Mouse (Mus musculus) CH12.LX (cell line): ENCODE data around the gene Best2. TPM values are rescaled to one million over a fixed set of nuclear protein-coding genes. Genes with fewer than 3 reads are reported as not detected.
A peak's percentile ranks its signal among the peaks of the same experiment; 100 is the strongest.

Experiments
- DNase-seq: peaks from one replicate; pipeline ENCODE4 v3.0.0-alpha.2; 2013; ENCODE audit errors: extremely low read depth
- H3K27ac ChIP-seq: 2 replicates; pipeline ENCODE4 v1.5.1; 2012; ENCODE audit warnings: low read depth, mild to moderate bottlenecking, control low read depth, moderate library complexity; ENCODE audit not compliant: insufficient read depth
- H3K27me3 ChIP-seq: replicated peaks from 2 replicates; pipeline ENCODE3; 2012; ENCODE audit warnings: inconsistent platforms
- H3K36me3 ChIP-seq, 2 experiments: replicated peaks in 1 of 2; 2 replicates each; pipeline versions ENCODE3 to v1.6.1; 2012; ENCODE audit warnings: inconsistent platforms in 1 of 2, low read length in 1 of 2, mild to moderate bottlenecking in 1 of 2, mixed read lengths in 1 of 2, moderate library complexity in 1 of 2; ENCODE audit not compliant: control insufficient read depth in 1 of 2, insufficient read depth in 1 of 2
- H3K4me1 ChIP-seq, 2 experiments: 2 replicates each; pipeline ENCODE4 v1.6.1; 2012; ENCODE audit warnings: inconsistent platforms in 1 of 2, moderate library complexity in 1 of 2; ENCODE audit not compliant: insufficient read depth in 2 of 2, control insufficient read depth in 1 of 2
- H3K4me2 ChIP-seq: 2 replicates; pipeline ENCODE4 v1.6.1; 2012; ENCODE audit warnings: low read depth, mild to moderate bottlenecking, control low read depth; ENCODE audit not compliant: poor library complexity, insufficient read depth, severe bottlenecking
- H3K4me3 ChIP-seq, 3 experiments: fragments of 150-350 bp in 1 of 3; sonication (generic) in 1 of 3; replicated peaks in 1 of 3; 2 replicates each; pipeline versions ENCODE3 to v1.5.1; 2011 to 2012; ENCODE audit warnings: low read depth in 2 of 3, low read length in 2 of 3, mild to moderate bottlenecking in 2 of 3, moderate library complexity in 2 of 3, control low read depth in 1 of 3, improper control_type of control experiment in 1 of 3, inconsistent platforms in 1 of 3, mixed read lengths in 1 of 3; ENCODE audit not compliant: poor library complexity in 1 of 3
- H3K79me2 ChIP-seq: replicated peaks from 2 replicates; pipeline ENCODE4 v1.6.1; 2012; ENCODE audit warnings: mild to moderate bottlenecking, moderate library complexity; ENCODE audit not compliant: control insufficient read depth, poor library complexity, insufficient read depth, severe bottlenecking; ENCODE audit errors: extremely low read depth
- H3K9ac ChIP-seq: 2 replicates; pipeline ENCODE4 v1.6.1; 2012; ENCODE audit warnings: low read depth, mild to moderate bottlenecking, control low read depth, moderate library complexity; ENCODE audit not compliant: insufficient read depth
- H3K9me3 ChIP-seq: replicated peaks from 2 replicates; pipeline ENCODE3; 2012; ENCODE audit warnings: low read length, inconsistent platforms, mixed read lengths
- BHLHE40 ChIP-seq: IDR thresholded peaks from 2 replicates; pipeline ENCODE4 v1.6.1; 2011; ENCODE audit warnings: mild to moderate bottlenecking, low read depth, low read length, improper control_type of control experiment
- CHD1 ChIP-seq: IDR thresholded peaks from 2 replicates; pipeline ENCODE4 v1.6.1; 2012; ENCODE audit warnings: low read depth, low read length, improper control_type of control experiment, inconsistent platforms
- CHD2 ChIP-seq: IDR thresholded peaks from 2 replicates; pipeline ENCODE4 v1.6.1; 2011; ENCODE audit warnings: low read length, improper control_type of control experiment
- ELF1 ChIP-seq: IDR thresholded peaks from 2 replicates; pipeline ENCODE4 v1.6.1; 2014; ENCODE audit warnings: low read depth, mild to moderate bottlenecking, inconsistent platforms, low read length, improper control_type of control experiment
- GABPA ChIP-seq: IDR thresholded peaks from 2 replicates; pipeline ENCODE4 v1.6.1; 2012; ENCODE audit warnings: low read depth, low read length, improper control_type of control experiment, inconsistent platforms; ENCODE audit not compliant: insufficient replicate concordance
- IRF4 ChIP-seq: IDR thresholded peaks from 2 replicates; pipeline ENCODE4 v1.6.1; 2014; ENCODE audit warnings: low read depth, mild to moderate bottlenecking, inconsistent platforms, low read length, improper control_type of control experiment
- JUN ChIP-seq: IDR thresholded peaks from 2 replicates; pipeline ENCODE4 v1.6.1; 2011; ENCODE audit warnings: low read depth, mild to moderate bottlenecking, low read length, improper control_type of control experiment, moderate library complexity; ENCODE audit not compliant: insufficient read depth
- JUND ChIP-seq: conservative IDR thresholded peaks from 2 replicates; pipeline ENCODE4 v1.6.1; 2011; ENCODE audit warnings: low read depth, low read length, improper control_type of control experiment
- MAFK ChIP-seq: IDR thresholded peaks from 2 replicates; pipeline ENCODE4 v1.6.1; 2011; ENCODE audit warnings: low read length, improper control_type of control experiment; ENCODE audit not compliant: insufficient replicate concordance
- MAX ChIP-seq: IDR thresholded peaks from 2 replicates; pipeline ENCODE4 v1.6.1; 2011; ENCODE audit warnings: low read length, improper control_type of control experiment
- MAZ ChIP-seq: IDR thresholded peaks from 2 replicates; pipeline ENCODE4 v1.6.1; 2012; ENCODE audit warnings: low read depth, mild to moderate bottlenecking, inconsistent platforms, low read length, improper control_type of control experiment, moderate library complexity
- MXI1 ChIP-seq: IDR thresholded peaks from 2 replicates; pipeline ENCODE4 v1.6.1; 2011; ENCODE audit warnings: mild to moderate bottlenecking, low read depth, low read length, improper control_type of control experiment
- MYC ChIP-seq: IDR thresholded peaks from 2 replicates; pipeline ENCODE4 v1.6.1; 2011; ENCODE audit warnings: low read depth, mild to moderate bottlenecking, improper control_type of control experiment, low read length
- NELFE ChIP-seq: IDR thresholded peaks from 2 replicates; pipeline ENCODE4 v1.6.1; 2011; ENCODE audit warnings: low read depth, low read length, improper control_type of control experiment
- NRF1 ChIP-seq: IDR thresholded peaks from 2 replicates; pipeline ENCODE4 v1.6.1; 2014; ENCODE audit warnings: low read depth, mild to moderate bottlenecking, inconsistent platforms, low read length, improper control_type of control experiment, moderate library complexity
- PAX5 ChIP-seq: IDR thresholded peaks from 2 replicates; pipeline ENCODE4 v1.6.1; 2012; ENCODE audit warnings: low read length, inconsistent platforms, mixed read lengths
- POLR2A ChIP-seq: IDR thresholded peaks from 2 replicates; pipeline ENCODE4 v1.6.1; 2011; ENCODE audit warnings: low read depth, mild to moderate bottlenecking, improper control_type of control experiment, low read length
- POLR2AphosphoS2 ChIP-seq: IDR thresholded peaks from 2 replicates; pipeline ENCODE4 v1.6.1; 2011; ENCODE audit warnings: low read depth, low read length, improper control_type of control experiment
- SIN3A ChIP-seq: IDR thresholded peaks from 2 replicates; pipeline ENCODE4 v1.6.1; 2012; ENCODE audit warnings: low read length, improper control_type of control experiment, inconsistent platforms
- TBP ChIP-seq: conservative IDR thresholded peaks from 2 replicates; pipeline ENCODE4 v1.6.1; 2011; ENCODE audit warnings: low read depth, low read length, improper control_type of control experiment
- TCF12 ChIP-seq: IDR thresholded peaks from 2 replicates; pipeline ENCODE4 v1.6.1; 2014; ENCODE audit warnings: low read depth, mild to moderate bottlenecking, inconsistent platforms, low read length, improper control_type of control experiment
- USF2 ChIP-seq: conservative IDR thresholded peaks from 2 replicates; pipeline ENCODE4 v1.6.1; 2011; ENCODE audit warnings: low read depth, low read length, improper control_type of control experiment
- ZKSCAN1 ChIP-seq: IDR thresholded peaks from 2 replicates; pipeline ENCODE4 v1.6.1; 2012; ENCODE audit warnings: low read depth, inconsistent platforms, low read length, improper control_type of control experiment, borderline replicate concordance
- ZMIZ1 ChIP-seq: IDR thresholded peaks from 2 replicates; pipeline ENCODE4 v1.6.1; 2012; ENCODE audit warnings: low read depth, mild to moderate bottlenecking, inconsistent platforms, low read length, improper control_type of control experiment
- dilution Hi-C: fragments of 300-500 bp; cut with MboI; formaldehyde crosslinking; loops from 2 replicates; pipeline ENCODE4 v1.14.3; 2020; ENCODE audit warnings: low sequenced_read_pairs; ENCODE audit not compliant: extremely low pct_unique_long_range_greater_than_20kb, extremely low pct_ligation_motif_present
- in situ Hi-C: fragments of 300-500 bp; cut with MboI; formaldehyde crosslinking; loops from 3 replicates; pipeline ENCODE4 v1.14.3; 2019; ENCODE audit warnings: low sequenced_read_pairs, low pct_ligation_motif_present, low pct_unique_long_range_greater_than_20kb, mixed read lengths
- polyA plus RNA-seq: library from polyadenylated mRNA; unstranded; fragments of >175 nt; gene quantifications from 2 replicates; pipeline ENCODE4 v1.2.1, GENCODE M21; 2012; ENCODE audit warnings: low read depth; ENCODE audit not compliant: insufficient read length
- total RNA-seq, 2 experiments: library from RNA; depleted of rRNA; stranded (reverse); fragments of 300-350 nt in 1 of 2; fragments of >200 nt in 1 of 2; gene quantifications; 2 replicates each; pipeline ENCODE4 v1.2.3; 2012 to 2014

Gene Best2
- total and polyA plus RNA-seq, 3 experiments, result 0.23 TPM; not detected in 2

- Histone ChIP-seq H3K79me2 (peaks cover 48% of the 10 kb centered on the region), H3K27ac (peak overlapping the region; percentile 78; the same call in 1 of the 2 replicates), H3K4me2 (peak overlapping the region; percentile 93), H3K9me3 (no peaks in the 10 kb centered on the region), H3K36me3 (peaks cover 28 to 45% of the 10 kb centered on the region in 2 experiments), H3K4me3 (peak overlapping the region; percentile 66 to 90 (median 88)), H3K9ac (peak overlapping the region; percentile 72), H3K27me3 (no peaks in the 10 kb centered on the region), H3K4me1 (peaks cover 3 to 45% of the 10 kb centered on the region in 2 experiments)
- in situ Hi-C loops (no loop called here), dilution Hi-C loops (no loop called here)
- DNase-seq, result no peak
- TF ChIP-seq ZKSCAN1 (no peak), ELF1 (no peak), CHD1 (peak; percentile 64; the same call in 1 of the 2 replicates), IRF4 (no peak), USF2 (no peak), JUND (no peak), POLR2AphosphoS2 (0 out of 2 replicates have a peak, but pooled peaks have one; percentile 54), TBP (no peak; the same call in 1 of the 2 replicates), ZMIZ1 (0 out of 2 replicates have a peak, but pooled peaks have one; percentile 16), TCF12 (peak; percentile 50; the same call in 1 of the 2 replicates), JUN (no peak), NELFE (peak; percentile 69; the same call in 1 of the 2 replicates), MAFK (0 out of 2 replicates have a peak, but pooled peaks have one; percentile 17), NRF1 (no peak), POLR2A (peak; percentile 52; the same call in 1 of the 2 replicates), MAX (no peak), MXI1 (no peak), GABPA (no peak)
These were observed 22.0 kb upstream of the Best2 start for GRCm38 (mm10) chr8:85036381-85036717.

GRCm38 (mm10) chr8:85035728-85036310 is 21.5 kb upstream of the Best2 start:
- dilution Hi-C loops, result no loop called here
- Histone ChIP-seq H3K9me3 (no peaks in the 10 kb centered on the region), H3K9ac (peak overlapping the region; percentile 72), H3K4me3 (peak overlapping the region; percentile 66 to 90 (median 88)), H3K4me2 (peak overlapping the region; percentile 93), H3K27me3 (no peaks in the 10 kb centered on the region), H3K27ac (peak overlapping the region; percentile 78), H3K36me3 (peaks cover 27 to 44% of the 10 kb centered on the region in 2 experiments), H3K79me2 (peaks cover 42% of the 10 kb centered on the region), H3K4me1 (peaks cover 3 to 40% of the 10 kb centered on the region in 2 experiments)
- 0 out of 2 replicates have a peak, but pooled peaks have one; percentile 22 for TF ChIP-seq SIN3A
- TF ChIP-seq TCF12, result 0 out of 2 replicates have a peak, but pooled peaks have one; percentile 34
- peak; percentile 78 for TF ChIP-seq MAX
- peak; percentile 79 for TF ChIP-seq MYC
- peak; percentile 18; the same call in 1 of the 2 replicates for TF ChIP-seq ZMIZ1
- TF ChIP-seq POLR2A, result peak; percentile 10; the same call in 1 of the 2 replicates
- TF ChIP-seq CHD2, result peak; percentile 40; the same call in 1 of the 2 replicates
- TF ChIP-seq ZKSCAN1, result no peak
- no peak for TF ChIP-seq PAX5
- peak; percentile 62 for TF ChIP-seq MXI1
- no peak for TF ChIP-seq MAZ
- TF ChIP-seq BHLHE40, result peak; percentile 51; the same call in 1 of the 2 replicates
- in situ Hi-C loops, result no loop called here
- DNase-seq, result peak; percentile 54
